Mouse (Mus musculus) right cerebral cortex, postnatal 36 days (tissue): ENCODE data around the gene Susd2.
A peak's percentile ranks its signal among the peaks of the same experiment; 100 is the strongest.

Experiments used
- DNase-seq, 2 experiments: peaks; one replicate each; pipeline ENCODE4 v3.0.0; 2022; ENCODE audit warnings: low spot score in 2 of 2, mixed read lengths in 1 of 2

Susd2 gene

DNA sequence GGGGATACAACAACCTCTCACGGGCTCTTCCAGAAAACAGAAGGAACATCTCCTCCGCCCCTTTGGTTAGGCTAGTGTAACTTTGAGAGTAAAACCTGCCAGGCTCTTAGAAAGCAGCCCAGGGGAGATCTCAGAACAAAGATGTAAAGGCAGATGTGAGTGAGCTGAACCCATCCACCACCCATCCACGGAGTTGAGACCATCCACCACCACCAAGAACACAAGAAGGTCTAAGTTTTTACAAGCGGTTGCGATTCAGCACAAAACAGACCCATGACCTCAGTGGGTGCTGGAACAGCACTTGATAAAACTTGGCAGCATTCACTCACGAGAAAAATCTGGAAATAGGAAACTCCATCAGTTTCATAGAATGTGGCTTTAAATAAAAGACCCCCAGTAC, 17.9 kb downstream of the Susd2 start:
- no peak for DNase-seq

DNA sequence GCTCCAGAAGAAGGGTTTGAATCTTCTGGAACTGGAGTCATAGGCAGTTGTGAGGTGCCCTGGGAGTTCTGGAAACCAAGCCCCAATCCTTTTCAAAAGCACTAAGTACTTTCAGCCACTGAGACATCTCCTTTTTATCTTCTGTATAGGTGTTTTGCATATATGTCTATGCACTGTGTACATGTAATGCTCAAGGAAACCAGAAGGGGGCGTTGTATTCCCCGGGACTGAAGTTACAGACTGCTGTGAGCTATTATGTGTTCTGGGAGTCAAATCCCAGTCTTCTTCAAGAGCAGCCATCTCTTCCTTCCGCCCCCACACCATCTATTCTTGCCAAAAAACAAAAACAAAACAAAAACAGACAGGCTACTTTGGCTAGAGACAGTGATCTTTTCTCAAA, 23.0 kb downstream of the Susd2 start:
- DNase-seq = no peak

DNA sequence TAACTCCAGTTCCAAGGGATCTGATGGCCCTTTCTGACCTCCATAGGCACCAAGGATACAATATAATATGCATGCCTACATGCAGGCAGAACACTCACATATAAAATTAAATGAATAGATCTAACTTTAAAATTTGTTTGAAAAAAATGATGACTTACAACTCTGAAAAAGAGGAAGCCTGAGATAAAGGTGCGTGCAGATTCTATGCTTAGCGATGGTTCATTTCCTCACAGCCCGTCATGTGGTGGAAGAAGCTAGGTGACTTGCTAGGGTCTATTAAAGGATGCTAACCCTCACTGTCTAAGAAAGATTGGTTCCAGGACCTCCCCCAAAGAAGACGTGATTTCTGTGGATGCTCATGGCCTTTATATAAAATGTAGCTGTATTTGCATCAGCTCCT, 27.8 kb downstream of the Susd2 start:
- no peak for DNase-seq

DNA sequence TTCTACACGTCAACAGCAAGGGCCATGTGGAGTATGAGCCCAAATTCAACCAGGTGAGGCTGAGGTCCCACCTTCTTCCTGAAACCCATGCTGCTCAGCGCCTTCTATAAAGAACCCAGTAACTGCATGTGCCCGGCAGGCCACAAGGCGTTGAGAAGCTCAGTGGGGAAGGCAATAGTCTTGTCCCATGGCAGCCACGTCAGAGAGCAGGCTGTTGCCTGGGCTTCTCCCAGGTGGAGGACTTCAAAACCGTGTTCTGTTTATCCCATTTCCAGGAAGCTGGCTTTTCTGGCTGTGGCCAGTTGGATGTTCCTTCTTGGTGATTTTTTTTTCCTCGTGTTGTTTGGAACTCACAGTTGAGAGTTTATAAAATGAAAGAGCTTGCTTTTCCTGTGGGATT, 33.3 kb downstream of the Susd2 start:
- DNase-seq = no peak

DNA sequence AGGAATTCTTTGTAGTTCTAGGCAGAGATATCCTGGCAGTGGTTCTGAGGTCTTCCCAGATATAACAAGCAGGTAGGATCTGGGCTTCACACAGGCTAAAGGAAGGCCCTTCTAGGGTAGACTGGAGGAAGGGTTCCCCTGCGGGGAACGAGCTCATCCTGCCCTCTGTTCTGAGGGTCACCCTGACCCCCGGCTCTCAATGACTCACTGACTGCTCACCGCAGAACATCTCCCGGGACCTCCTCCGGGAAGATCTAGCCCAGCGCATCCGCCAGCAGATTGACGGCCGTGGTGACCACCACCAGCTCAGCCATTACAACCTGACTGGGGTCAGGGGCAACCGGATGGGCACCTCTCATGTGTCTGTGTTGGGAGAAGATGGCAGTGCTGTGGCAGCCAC, 34.8 kb downstream of the Susd2 start:
- DNase-seq = no peak

DNA sequence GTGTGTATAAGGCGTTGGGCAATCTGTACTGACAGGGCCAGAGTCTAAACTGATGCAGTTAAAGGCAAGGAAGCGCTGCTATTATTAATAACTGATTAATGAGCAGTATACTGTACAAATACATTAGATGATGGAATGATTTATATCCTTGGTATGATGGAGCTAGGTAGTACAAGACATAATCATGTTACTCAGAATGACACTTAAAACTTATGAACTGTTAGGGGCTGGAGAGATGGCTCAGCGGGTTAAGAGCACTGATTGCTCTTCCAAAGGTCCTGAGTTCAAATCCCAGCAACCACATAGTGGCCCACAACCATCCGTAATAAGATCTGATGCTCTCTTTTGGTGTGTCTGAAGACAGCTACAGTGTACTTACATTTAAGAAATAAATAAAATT, 36.6 kb downstream of the Susd2 start:
- no peak for DNase-seq

DNA sequence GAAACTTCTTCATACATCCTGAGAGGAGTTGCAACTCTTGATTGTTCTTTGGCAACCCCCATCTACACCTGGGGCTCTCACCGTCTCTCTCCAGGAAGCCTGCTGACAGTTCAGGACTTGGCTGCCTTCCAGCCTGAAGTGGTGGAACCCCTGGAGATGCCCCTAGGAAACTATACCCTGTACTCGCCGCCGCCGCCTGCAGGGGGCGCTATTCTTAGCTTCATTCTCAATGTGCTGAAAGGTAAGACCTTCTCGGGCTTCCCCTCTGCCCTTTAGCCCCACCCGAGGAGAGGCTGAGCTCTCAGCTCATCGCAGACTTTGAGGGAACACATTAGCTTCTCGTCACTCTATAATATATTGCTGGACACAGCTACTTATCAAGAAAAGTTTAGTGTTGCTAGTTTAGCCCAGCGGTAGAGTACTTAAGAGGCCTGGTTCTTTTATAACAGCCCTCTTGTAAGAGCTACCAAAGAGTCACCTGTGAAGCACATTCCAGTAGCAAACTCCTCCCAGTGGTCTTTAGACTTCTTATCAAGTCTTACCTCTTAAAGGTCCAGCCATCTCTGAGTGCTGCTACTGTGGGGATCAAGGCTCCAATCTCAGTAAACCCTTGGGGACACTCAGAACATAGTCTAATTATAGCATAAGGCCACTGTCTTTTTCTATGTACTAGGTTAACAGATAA, 38.5 kb downstream of the Susd2 start:
- DNase-seq = no peak

DNA sequence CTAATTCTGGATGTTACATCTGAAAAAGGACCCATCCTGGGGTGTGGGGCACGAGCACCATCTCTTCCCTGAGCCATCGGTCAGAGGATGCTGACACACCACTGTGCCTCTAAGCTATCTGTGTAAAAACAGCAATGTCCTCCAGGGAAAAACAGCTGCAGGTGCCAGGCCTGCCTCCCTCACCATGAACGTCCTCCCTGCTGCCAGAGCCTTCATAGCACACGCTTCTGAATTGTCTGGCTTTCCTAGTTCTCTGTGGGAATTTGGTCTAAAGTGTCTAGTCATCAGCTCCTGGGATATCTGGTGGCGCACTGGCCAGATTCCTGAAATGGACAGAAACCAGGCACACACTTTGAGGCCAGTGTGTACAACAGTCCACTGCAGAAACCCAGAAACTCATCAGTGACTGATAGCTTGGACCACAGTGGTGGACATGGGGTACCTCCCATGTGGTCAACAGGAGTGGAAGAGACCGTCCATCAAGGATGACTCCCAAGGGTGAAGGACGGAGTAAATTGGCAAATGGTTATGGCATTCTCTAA, 43.5 kb downstream of the Susd2 start:
- DNase-seq = no peak

DNA sequence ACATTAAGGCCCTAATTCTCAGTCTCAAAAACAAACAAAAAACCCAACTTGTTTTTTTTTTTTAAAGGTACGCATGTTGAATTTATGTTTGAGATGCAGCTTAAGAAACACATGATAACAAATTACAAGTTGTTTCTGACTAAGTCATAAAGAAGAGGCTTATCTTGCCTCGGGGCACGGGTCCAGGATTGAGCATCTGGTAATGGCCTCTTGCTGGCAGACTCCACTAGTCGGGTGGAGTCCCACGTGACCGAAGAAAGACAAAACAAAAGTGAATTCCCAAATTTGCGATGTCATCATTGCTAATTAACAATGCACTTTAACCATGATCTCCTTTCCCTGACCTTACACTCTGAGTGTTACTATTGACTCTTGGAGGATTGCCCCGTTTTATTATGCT, 47.8 kb downstream of the Susd2 start:
- DNase-seq = no peak

DNA sequence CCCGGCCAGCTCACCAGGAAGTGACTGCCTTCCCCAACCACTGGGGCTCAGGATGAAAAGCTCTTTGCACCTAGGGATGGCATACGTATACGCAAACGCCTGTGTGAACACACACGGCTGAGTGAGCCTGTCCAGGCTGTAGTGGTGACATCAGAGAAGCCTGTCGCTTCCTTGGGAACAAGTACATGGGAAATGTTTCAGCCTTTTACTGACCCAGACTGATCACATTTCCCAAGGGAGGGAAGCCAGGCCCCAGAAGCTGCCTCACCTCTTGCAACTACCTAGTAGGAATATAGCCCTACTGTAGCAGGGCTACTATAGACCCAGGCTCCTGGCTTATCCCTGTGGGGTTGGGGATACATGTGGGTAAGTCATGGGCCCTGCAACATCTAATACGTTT, 51.2 kb downstream of the Susd2 start:
- no peak for DNase-seq

DNA sequence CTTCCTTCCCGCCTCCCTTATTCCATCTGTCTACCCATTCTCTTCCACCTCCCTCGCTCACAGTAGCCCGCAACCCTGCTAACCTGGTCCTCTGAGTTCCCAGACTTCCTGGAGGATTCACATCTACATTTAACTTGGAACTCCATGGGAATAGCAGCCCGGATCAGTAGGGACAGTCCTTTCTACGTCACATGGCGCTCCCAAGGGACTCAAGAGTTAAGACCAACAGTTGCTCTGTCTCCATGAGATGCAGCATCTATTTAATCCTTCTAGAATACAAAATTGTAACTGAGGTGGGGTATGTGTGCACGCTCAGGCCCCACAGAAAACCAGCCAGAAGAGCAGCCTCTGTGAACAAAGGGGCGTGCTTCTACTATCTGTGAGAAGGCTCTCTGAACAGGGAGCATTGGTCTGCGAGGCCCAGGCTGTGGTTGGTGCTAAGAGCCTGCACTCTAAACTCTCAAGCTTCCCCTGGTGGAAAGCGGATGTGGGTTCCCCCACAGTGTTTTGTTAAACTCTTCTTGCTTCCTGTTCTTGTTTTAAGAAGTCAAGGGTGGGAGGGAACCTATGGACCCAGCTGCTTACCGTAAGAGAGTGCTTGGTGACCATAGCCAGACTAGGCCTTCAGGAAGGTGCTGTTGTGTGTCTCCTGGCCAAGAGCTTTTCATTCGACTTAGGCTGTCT, 52.5 kb downstream of the Susd2 start:
- peak in 1 of 2 experiments; percentile 12 for DNase-seq

DNA sequence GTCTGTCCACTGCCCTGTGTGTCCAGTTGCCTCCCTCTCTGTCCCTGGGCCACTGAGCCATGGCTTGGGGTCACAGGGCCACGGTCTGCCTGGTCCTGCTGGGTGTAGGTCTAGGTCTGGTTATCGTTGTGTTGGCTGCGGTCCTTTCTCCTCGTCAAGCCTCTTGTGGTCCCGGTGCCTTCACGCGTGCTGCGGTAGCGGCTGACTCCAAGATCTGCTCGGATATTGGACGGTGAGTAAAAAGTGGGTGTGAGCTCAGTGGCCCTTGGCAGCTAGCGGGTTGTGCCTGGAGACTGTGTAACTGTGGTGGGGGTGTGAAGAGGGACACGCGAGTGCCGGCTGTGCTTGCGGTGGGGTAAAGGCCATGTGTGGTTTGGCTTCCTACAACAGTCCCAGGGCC, 54.2 kb downstream of the Susd2 start:
- no peak for DNase-seq

DNA sequence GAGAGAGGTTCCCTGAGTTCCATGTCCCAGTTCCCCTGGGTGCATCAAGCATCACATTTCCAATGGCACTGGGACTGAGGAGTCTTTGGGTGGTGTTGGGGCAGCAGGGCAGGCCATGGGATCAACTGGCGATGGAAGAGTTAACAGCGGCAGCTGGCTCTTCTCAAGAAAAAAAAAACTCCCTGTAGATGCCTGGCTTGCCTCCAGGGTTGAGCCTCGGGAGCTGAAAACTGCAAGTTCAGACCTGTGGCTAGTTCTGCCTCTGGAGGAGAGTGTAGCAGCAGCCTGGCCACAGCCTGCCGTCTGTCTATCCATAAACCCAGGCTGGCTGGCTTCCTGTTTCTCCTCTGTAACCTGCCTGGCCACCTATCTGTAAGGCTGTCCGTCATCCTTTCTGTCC, 54.7 kb downstream of the Susd2 start, which contains the start of gene Ggt5:
Ggt5 (plus strand) TSS at position 212 of the 400 bp plus-strand sequence.
- no peak for DNase-seq

DNA sequence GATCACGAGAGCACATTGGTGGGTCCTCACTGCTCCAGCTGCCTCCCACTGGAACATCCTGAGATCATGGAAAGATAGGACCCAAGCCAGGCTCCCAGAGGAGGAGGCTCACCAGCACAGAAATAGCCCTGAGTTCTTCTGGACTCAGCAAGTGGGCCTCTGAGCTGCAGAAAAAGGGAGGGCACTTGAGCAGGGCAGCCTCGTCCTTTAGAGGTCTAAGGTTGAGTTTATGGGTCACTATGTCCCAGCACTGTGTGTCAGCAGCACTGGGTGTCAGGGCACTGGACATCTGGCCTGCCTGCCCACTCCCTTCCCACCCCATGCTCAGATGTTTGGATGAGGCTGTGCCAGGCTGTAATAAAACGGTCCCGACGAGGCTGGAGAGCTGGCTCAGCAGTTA, 55.5 kb downstream of the Susd2 start:
- DNase-seq = no peak

DNA sequence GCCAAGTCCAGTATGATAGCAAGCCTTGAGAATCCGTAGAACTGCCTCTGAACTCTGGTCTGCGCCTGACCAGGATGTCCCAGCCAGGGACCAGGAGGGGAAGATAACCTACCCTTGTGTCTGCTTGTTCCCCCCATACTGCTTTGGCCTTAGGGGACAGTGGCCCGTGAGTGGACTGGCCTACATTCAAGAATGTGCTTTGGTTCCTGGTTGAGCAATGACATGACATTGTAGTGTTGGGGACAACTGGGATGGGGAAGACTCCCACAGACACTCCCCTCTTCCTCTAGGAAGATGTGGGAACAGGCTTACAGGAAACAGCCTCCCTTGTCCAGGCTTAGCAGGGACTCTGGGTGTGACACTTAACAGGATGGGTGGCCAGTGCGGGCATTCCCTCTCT, 56.0 kb downstream of the Susd2 start:
- no peak for DNase-seq
